Mouse (Mus musculus) limb, embryonic 12.5 days (tissue): Measurements from ENCODE around the gene Pigh. TPM values are rescaled to one million over a fixed set of nuclear protein-coding genes. Genes with fewer than 3 reads are reported as not detected.
A peak's percentile ranks its signal among the peaks of the same experiment; 100 is the strongest.

Experiments
- ATAC-seq: fragments of 200-750 bp; cut with Nextera tagmentation; 2 replicates; pipeline ENCODE4 v1.8.0; 2017; ENCODE audit warnings: low read depth, moderate TSS enrichment; ENCODE audit not compliant: insufficient number of reproducible peaks, insufficient read depth, low FRiP score, low TSS enrichment
- H3K27ac ChIP-seq: fragments of 300-500 bp; sonication (generic); 2 replicates; pipeline ENCODE4 v1.5.1; 2016; ENCODE audit warnings: mild to moderate bottlenecking, moderate library complexity
- H3K27me3 ChIP-seq: fragments of 300-500 bp; sonication (generic); 2 replicates; pipeline ENCODE4 v1.6.1; 2016; ENCODE audit warnings: mild to moderate bottlenecking, moderate library complexity
- H3K36me3 ChIP-seq: fragments of 300-500 bp; sonication (generic); 2 replicates; pipeline ENCODE4 v1.6.1; 2016; ENCODE audit warnings: mild to moderate bottlenecking, moderate library complexity
- H3K4me1 ChIP-seq: fragments of 300-500 bp; sonication (generic); replicated peaks from 2 replicates; pipeline ENCODE4 v1.6.1; 2016
- H3K4me2 ChIP-seq: fragments of 300-500 bp; sonication (generic); 2 replicates; pipeline ENCODE4 v1.6.1; 2016; ENCODE audit warnings: mild to moderate bottlenecking, moderate library complexity
- H3K4me3 ChIP-seq: fragments of 300-500 bp; sonication (generic); replicated peaks from 2 replicates; pipeline ENCODE4 v1.5.1; 2016; ENCODE audit warnings: mild to moderate bottlenecking
- H3K9ac ChIP-seq: fragments of 300-500 bp; sonication (generic); replicated peaks from 2 replicates; pipeline ENCODE4 v1.6.1; 2016; ENCODE audit warnings: mild to moderate bottlenecking, moderate library complexity
- H3K9me3 ChIP-seq: fragments of 300-500 bp; sonication (generic); 2 replicates; pipeline ENCODE4 v1.6.1; 2016; ENCODE audit warnings: mild to moderate bottlenecking, moderate library complexity
- WGBS: fragments of 180-500 bp; shearing (Covaris S2); methylation state at CpG from one replicate; pipeline ENCODE4 v1.1.7; 2016; 5-methylcytosine and 5-hydroxymethylcytosine counted together
- polyA plus RNA-seq: library from polyadenylated mRNA; unstranded; fragments of >200 nt; fragmentation: Nextera tagmentation; extraction: Ambion mirVana; gene quantifications from 2 replicates; pipeline ENCODE4 v1.2.1, GENCODE M21; 2016

Pigh gene
- polyA plus RNA-seq, result 33.8 and 36.9 TPM in 2 replicates

DNA sequence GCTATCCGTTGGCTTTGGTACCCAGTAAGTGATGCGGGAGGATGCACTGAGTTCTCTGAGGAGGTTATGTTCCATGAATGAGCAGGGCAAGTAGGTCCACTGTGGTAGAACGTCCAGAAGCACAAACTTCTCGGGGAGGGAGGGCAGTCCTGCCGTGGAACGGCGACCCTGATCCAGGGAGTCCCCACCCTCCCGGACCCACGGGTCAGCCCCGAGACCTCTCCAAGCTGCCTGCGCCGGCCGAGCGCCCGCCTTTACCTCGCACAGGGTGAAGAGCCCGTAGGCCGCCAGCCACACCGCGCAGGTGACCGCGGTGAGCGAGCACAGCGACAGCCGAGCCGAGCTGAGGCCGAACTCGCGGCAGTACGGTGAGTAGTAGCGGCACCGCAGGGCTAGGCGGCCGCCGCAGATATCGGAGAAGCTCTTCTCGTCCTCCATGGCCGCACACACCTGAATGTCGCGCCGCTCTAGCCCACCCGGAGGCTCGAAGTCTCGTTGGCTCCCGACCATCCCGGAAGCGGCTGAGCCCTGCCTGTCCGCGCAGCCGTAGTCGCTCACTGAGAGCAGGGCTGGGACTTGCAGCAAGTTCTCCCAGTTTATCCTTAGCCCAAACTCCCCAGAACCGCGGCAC is at the start of gene Pigh:
TSS of gene Pigh (minus strand) at position 470 of the 631 bp plus-strand sequence.
- H3K9me3 ChIP-seq, result no peaks in the 10 kb centered on the region
- peak within 1 kb of the TSS; percentile 69 for H3K4me2 ChIP-seq
- H3K27ac ChIP-seq, result peak within 1 kb of the TSS; percentile 56; the same call in 1 of the 2 replicates
- peaks cover 17% of the 10 kb centered on the region; the same call in 1 of the 2 replicates for H3K36me3 ChIP-seq
- peaks cover 7% of the 10 kb centered on the region for H3K4me1 ChIP-seq
- H3K9ac ChIP-seq, result peak within 1 kb of the TSS; percentile 91
- ATAC-seq, result peak; percentile 96
- WGBS, result 0% methylated on average over 53 of the region's 53 CpGs
- H3K27me3 ChIP-seq, result no peaks in the 10 kb centered on the region
- H3K4me3 ChIP-seq, result peak within 1 kb of the TSS; percentile 89

DNA sequence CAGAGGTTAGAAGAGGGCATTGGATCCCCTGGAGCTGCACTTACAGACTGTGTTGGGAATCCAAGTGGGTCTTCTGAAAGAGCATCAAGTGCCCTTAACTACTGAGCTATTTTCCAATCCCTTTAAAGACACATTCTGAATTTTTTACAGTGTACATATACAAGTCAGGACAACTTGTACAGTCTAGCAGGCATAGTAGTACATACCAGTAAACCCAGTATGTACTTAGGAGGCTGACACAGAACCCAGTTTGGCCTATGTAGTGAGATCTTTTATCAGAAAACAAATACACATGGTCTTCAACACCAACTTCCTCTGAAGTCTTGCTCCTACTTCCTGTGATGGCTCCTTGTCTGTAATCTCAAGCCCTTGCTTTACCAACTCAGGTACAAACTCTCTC is 49.5 kb upstream of the Pigh start:
- H3K4me3 ChIP-seq, result no peak overlapping the region
- no peaks in the 10 kb centered on the region for H3K36me3 ChIP-seq
- no peak overlapping the region for H3K4me2 ChIP-seq
- peaks cover 6% of the 10 kb centered on the region; the same call in 1 of the 2 replicates for H3K4me1 ChIP-seq
- H3K27me3 ChIP-seq, result peaks cover 7% of the 10 kb centered on the region; the same call in 1 of the 2 replicates
- H3K9ac ChIP-seq, result no peak overlapping the region
- no peaks in the 10 kb centered on the region for H3K9me3 ChIP-seq
- ATAC-seq, result no peak
- no peak overlapping the region for H3K27ac ChIP-seq

DNA sequence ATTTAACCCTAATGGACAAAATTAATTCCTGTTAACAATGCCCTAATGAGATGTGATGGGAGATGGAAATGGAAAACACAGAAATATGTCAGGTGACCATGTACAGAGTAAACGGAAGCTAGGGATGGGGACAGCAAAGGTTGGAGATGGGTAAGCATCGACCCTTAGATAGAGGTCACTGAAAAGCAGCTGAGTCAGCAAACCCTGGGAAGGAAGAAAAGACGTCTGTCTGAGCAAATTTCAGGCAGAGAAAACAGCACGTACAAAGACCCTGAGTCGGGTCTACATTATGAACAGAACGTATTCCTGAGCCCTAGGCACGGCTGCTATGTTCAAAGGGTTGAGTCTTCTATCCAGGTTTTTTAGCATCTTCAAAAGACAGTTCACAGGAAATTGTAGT is 47.5 kb upstream of the Pigh start:
- Histone ChIP-seq H3K27me3 (peaks cover 24% of the 10 kb centered on the region), H3K4me1 (peaks cover 6% of the 10 kb centered on the region; the same call in 1 of the 2 replicates), H3K27ac (no peak overlapping the region), H3K9me3 (no peaks in the 10 kb centered on the region), H3K4me3 (no peak overlapping the region), H3K9ac (no peak overlapping the region), H3K36me3 (no peaks in the 10 kb centered on the region), H3K4me2 (no peak overlapping the region)
- ATAC-seq, result no peak
- WGBS, result 77% methylated on average over 7 of the region's 7 CpGs

DNA sequence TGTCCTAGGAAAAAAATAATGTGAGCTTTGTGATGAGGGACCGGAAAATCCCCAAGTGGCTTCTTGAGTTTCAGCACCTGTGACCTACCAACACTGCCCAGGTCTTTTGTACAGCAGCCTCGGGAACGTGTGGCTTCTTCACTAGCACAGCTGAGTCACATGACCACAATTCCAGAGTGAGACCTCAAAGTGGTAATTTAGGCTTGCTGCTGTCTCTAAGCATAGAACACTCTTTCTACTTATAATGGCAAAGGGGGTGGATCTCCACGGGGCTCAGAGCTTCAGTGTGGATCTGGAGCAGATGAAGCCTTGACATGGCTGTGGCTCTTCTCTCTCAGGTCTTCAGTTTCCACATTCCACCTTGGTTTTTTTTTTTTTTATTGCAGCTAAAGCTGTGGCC is 45.7 kb upstream of the Pigh start:
- 39% methylated on average over 4 of the region's 4 CpGs for WGBS
- Histone ChIP-seq H3K4me1 (peaks cover 11% of the 10 kb centered on the region), H3K36me3 (no peaks in the 10 kb centered on the region), H3K4me3 (no peak overlapping the region), H3K27me3 (peaks cover 43% of the 10 kb centered on the region), H3K27ac (no peak overlapping the region), H3K9ac (no peak overlapping the region), H3K9me3 (no peaks in the 10 kb centered on the region), H3K4me2 (no peak overlapping the region)
- ATAC-seq, result no peak

DNA sequence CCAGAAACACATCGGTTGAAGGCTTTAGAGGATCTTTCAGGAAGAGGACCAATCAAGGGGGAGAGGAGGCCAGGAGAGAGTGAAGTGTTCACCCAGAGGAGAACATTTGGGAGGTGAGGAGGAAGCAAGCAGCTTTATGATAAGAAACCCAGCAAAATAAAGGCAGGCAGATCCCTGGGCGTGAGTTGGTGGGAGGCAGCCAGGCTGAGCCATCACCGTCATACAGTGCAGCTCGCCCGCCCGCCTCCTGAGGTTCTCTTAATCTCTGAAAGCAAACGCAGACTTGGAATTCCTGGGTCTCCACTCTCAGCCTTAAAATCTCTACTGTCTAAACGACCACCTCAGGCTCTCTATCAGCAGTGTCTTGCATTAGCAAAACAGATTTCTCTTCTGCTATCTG is 45.2 kb upstream of the Pigh start:
- WGBS, result 49% methylated on average over 8 of the region's 8 CpGs
- H3K27me3 ChIP-seq, result peaks cover 45% of the 10 kb centered on the region
- no peak overlapping the region for H3K9ac ChIP-seq
- ATAC-seq, result no peak
- H3K36me3 ChIP-seq, result no peaks in the 10 kb centered on the region
- H3K27ac ChIP-seq, result no peak overlapping the region
- peaks cover 11% of the 10 kb centered on the region for H3K4me1 ChIP-seq
- H3K4me3 ChIP-seq, result no peak overlapping the region
- no peak overlapping the region for H3K4me2 ChIP-seq
- H3K9me3 ChIP-seq, result no peaks in the 10 kb centered on the region

DNA sequence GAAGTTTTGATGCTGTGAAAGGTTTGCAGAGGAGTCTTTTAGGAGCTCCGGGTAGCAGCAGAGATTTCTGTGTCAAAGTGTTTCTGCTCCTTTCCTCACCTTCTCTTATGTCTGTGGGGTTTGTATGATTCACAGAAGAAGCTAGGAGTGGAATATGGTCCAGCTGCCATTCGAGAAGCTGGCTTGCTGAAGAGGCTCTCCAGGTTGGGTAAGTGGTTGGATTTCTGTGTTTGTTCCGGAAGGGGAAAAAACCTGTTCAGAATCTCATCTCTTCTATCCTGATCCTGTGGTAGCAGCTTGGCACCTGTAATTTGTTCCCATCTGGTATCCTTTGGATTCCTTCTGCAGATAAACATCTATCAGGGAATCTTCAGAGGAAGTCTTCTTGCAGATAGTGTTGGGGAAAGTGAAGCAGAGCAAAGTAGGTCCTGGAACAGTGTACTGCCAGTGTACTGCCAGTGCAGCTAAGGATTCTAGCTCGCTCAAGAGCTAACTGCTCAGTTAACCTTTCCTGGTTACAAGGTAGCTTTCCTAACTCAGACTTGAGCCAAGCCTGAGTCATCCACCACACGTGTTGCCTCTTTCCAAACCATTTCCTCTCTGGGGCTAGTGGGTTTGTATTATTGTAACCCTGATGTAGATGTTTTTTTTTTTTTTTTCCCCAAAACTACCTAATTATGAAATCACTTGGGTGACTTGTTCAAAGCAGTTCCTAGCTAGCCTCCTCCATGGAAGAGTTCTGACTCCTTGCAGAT is 42.4 kb upstream of the Pigh start:
- H3K27ac ChIP-seq, result no peak overlapping the region
- peak overlapping the region; percentile 93 for H3K4me2 ChIP-seq
- no peaks in the 10 kb centered on the region for H3K36me3 ChIP-seq
- peak overlapping the region; percentile 52; the same call in 1 of the 2 replicates for H3K4me3 ChIP-seq
- no peak overlapping the region for H3K9ac ChIP-seq
- no peaks in the 10 kb centered on the region for H3K9me3 ChIP-seq
- peaks cover 49% of the 10 kb centered on the region for H3K27me3 ChIP-seq
- no peak for ATAC-seq
- H3K4me1 ChIP-seq, result peaks cover 11% of the 10 kb centered on the region
- WGBS, result 29% methylated on average over 5 of the region's 5 CpGs

DNA sequence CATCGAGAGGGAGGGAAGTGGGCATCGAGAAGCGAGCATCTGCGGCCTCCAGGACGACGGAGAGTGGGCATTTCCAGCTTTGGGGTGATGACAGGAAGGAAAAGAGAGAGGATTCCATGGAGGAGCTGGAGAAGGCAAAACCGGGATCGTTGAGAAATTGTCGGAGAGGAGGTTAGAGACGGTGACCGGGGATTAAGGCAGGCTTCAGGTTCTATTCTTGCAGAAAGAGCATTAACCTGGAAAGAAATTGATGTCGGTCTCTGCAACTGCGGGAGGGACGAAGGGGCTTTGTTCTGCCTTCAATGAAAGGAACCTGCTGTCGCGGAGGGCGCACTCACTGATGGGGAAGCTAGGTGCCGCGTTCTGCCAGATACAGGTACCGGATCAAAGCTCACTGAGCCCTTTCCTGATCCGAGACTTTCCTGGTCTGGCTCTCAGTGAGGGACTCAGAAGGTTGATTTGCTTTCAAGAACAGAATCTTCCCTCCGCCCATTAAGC is 41.8 kb upstream of the Pigh start:
- Histone ChIP-seq H3K9me3 (no peaks in the 10 kb centered on the region), H3K27ac (no peak overlapping the region), H3K4me1 (peaks cover 11% of the 10 kb centered on the region), H3K4me3 (peak overlapping the region; percentile 52), H3K36me3 (no peaks in the 10 kb centered on the region), H3K27me3 (peaks cover 49% of the 10 kb centered on the region), H3K4me2 (peak overlapping the region; percentile 93), H3K9ac (peak overlapping the region; percentile 53)
- WGBS, result 1% methylated on average over 22 of the region's 22 CpGs
- no peak for ATAC-seq

DNA sequence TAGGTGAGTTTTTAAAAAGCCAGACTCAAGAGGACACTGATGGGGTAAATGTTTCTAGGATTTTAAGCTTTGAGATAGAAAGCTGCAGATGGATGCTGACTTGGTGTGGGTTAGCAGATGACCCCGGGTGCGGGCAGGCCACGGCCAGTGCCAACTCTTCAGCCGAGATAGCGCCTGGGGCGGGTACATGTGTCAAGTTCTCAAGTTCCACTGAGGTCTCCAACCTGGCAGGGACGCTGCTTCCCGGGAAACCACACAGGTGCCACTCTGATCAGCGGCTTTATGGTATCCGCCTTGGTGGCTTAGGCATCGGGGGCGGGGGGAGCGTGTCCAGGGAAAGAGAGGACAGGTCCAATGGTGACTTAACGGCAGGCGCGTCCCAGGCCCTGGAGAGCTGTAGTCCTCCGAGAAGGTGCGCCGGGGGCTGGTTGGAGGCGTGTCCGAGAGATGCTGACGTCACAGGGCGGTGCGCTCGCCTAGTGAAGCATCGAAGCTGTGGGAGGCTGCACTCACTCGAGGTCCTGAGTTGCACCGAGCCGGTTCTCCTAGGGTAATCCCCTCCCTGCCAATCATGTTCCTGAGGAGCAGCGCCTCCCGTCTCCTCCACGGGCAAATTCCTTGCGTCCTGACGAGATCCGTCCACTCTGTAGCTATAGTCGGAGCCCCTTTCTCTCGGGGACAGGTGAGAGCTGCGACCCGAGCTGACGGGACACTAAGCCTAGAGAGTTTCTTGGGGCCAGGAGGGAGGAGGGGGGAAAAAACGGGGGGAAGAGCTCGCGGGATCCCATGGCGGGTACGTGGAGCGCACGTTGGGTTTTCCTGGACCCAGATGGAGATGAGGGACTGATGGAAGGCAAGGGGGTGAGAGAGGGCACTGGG is 41.1 kb upstream of the Pigh start, which contains the start of gene Arg2:
TSS of gene Arg2 (plus strand) at position 479 of the 879 bp plus-strand sequence.
- under 1% methylated on average over 47 of the region's 47 CpGs for WGBS
- H3K27ac ChIP-seq, result no peak within 1 kb of the TSS
- H3K9me3 ChIP-seq, result no peaks in the 10 kb centered on the region
- H3K9ac ChIP-seq, result peak within 1 kb of the TSS; percentile 53
- peak within 1 kb of the TSS; percentile 52 for H3K4me3 ChIP-seq
- ATAC-seq, result peak; percentile 95
- peaks cover 11% of the 10 kb centered on the region for H3K4me1 ChIP-seq
- H3K36me3 ChIP-seq, result no peaks in the 10 kb centered on the region
- peaks cover 49% of the 10 kb centered on the region for H3K27me3 ChIP-seq
- H3K4me2 ChIP-seq, result peak within 1 kb of the TSS; percentile 93

DNA sequence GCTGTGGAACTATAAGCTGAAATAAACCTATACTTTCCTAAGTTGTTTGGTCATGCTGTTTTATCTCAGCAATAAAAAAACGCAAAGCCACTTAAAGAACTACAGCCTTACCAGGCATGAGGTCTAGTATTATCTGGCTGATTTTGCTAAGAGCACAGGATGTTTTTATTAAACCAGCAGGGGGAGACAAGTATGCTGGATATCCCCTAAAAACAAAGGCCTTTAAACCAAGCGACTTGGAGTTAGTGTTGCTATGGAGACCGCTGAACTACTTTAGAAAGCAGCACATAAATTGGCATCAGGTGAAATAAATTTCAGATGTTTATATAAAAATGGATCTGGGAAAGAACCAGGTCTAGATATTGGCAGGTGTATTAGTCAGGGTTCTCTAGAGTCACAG is 33.4 kb upstream of the Pigh start:
- H3K4me2 ChIP-seq, result no peak overlapping the region
- no peak overlapping the region for H3K27ac ChIP-seq
- H3K36me3 ChIP-seq, result no peaks in the 10 kb centered on the region
- no peak overlapping the region for H3K9ac ChIP-seq
- H3K4me1 ChIP-seq, result no peaks in the 10 kb centered on the region
- no peak for ATAC-seq
- no peaks in the 10 kb centered on the region for H3K9me3 ChIP-seq
- H3K27me3 ChIP-seq, result no peaks in the 10 kb centered on the region
- H3K4me3 ChIP-seq, result no peak overlapping the region
- 29% methylated on average over 3 of the region's 3 CpGs for WGBS

DNA sequence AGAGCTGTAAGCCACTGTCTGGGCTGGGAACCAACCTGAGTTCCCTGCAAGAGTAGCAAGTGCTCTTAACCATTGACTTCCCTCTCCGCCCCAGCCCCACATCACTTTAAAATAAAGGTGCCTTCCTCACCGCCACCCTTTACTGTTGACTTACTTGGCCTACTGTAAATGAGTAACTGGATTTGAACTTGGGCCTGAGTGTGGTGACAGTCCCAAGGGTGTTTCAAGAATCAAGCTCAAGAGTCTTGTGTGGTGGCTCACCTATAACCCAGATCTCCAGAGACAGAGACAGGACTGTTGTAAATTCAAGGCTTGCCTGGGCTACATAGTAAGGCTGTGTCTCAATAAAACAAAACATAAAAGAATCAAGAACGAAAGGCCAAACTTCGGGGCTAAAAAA is 29.5 kb upstream of the Pigh start:
- Histone ChIP-seq H3K4me3 (no peak overlapping the region), H3K36me3 (no peaks in the 10 kb centered on the region), H3K4me2 (no peak overlapping the region), H3K9me3 (no peaks in the 10 kb centered on the region), H3K27ac (no peak overlapping the region), H3K27me3 (no peaks in the 10 kb centered on the region), H3K9ac (no peak overlapping the region), H3K4me1 (no peaks in the 10 kb centered on the region)
- ATAC-seq, result no peak
- 92% methylated on average over 4 of the region's 4 CpGs for WGBS

DNA sequence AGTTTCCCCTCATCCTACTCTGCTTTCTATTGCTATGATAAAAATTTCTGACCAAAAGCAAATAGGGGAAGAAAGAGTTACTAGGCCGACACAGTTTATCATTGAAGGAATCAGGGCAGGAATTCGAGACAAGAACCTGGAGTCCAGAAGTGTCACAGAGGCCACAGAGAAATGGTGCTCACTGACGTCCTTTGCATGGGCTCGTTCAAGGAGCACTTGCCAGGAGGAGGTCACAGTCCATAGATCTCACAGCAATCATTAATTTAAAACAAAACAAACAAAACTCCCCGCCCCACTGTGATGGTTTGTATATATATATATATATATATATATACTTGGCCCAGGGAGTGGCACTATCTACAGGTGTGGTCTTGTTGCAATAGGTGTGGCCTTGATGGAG is 15.9 kb upstream of the Pigh start:
- Histone ChIP-seq H3K36me3 (no peaks in the 10 kb centered on the region), H3K9me3 (peaks cover 5% of the 10 kb centered on the region; the same call in 1 of the 2 replicates), H3K27ac (no peak overlapping the region), H3K4me3 (no peak overlapping the region), H3K27me3 (no peaks in the 10 kb centered on the region), H3K9ac (no peak overlapping the region), H3K4me2 (no peak overlapping the region), H3K4me1 (no peaks in the 10 kb centered on the region)
- ATAC-seq, result no peak
- 87% methylated on average over 5 of the region's 5 CpGs for WGBS
